Mouse (Mus musculus) spleen, adult 2 months (tissue): Measurements from ENCODE around the gene Optn. TPM values are rescaled to one million over a fixed set of nuclear protein-coding genes. Genes with fewer than 3 reads are reported as not detected.
"Not testable (repeated sequence)": the region's sequence is repeated elsewhere in the genome, so short reads cannot be mapped to it uniquely, and the experiment has no call there.

Experiments used
- DNase-seq, 2 experiments: peaks; one replicate each; pipeline versions ENCODE4 v3.0.0 to v3.0.0-alpha.2; 2012 to 2021; ENCODE audit warnings: low spot score in 2 of 2, low read depth in 1 of 2
- H3K27ac ChIP-seq: fragments of 200-500 bp; 2 replicates; pipeline ENCODE4 v1.5.1; 2012; ENCODE audit warnings: low read length, inconsistent platforms; ENCODE audit not compliant: insufficient read depth
- H3K27me3 ChIP-seq: fragments of 200-500 bp; 2 replicates; pipeline ENCODE4 v1.6.1; 2012; ENCODE audit warnings: mild to moderate bottlenecking, moderate library complexity, low read length, inconsistent platforms; ENCODE audit not compliant: control insufficient read depth, insufficient read depth
- H3K36me3 ChIP-seq: fragments of 200-500 bp; 2 replicates; pipeline ENCODE4 v1.6.1; 2012; ENCODE audit warnings: mild to moderate bottlenecking, low read length, inconsistent platforms; ENCODE audit not compliant: control insufficient read depth, insufficient read depth
- H3K4me1 ChIP-seq: fragments of 200-500 bp; 2 replicates; pipeline ENCODE4 v1.6.1; 2011; ENCODE audit warnings: inconsistent platforms; ENCODE audit not compliant: control insufficient read depth, insufficient read depth, insufficient read length
- H3K4me3 ChIP-seq: fragments of 200-500 bp; 2 replicates; pipeline ENCODE4 v1.5.1; 2011; ENCODE audit warnings: mild to moderate bottlenecking, inconsistent platforms; ENCODE audit not compliant: insufficient read depth, insufficient read length; ENCODE audit errors: extremely low read depth
- CTCF ChIP-seq: fragments of 200-500 bp; IDR thresholded peaks from 2 replicates; pipeline ENCODE4 v1.5.1; 2011; ENCODE audit warnings: mild to moderate bottlenecking, inconsistent platforms; ENCODE audit not compliant: insufficient read depth, insufficient read length, insufficient replicate concordance; ENCODE audit errors: extremely low read depth
- POLR2A ChIP-seq: fragments of 200-500 bp; IDR thresholded peaks from 2 replicates; pipeline ENCODE4 v1.6.1; 2011; ENCODE audit warnings: low read depth, low read length, inconsistent platforms
- WGBS: fragments of 180-500 bp; shearing (Covaris S2); methylation state at CpG from one replicate; pipeline ENCODE4 v1.1.7; 2018; 5-methylcytosine and 5-hydroxymethylcytosine counted together
- polyA plus RNA-seq: library from polyadenylated mRNA; depleted of rRNA; stranded (reverse); fragments of >200 nt; gene quantifications from 2 replicates; pipeline ENCODE4 v1.2.3, GENCODE M21; 2012

Gene Optn
- polyA plus RNA-seq, 1 experiment = 2.7 TPM

GRCm38 (mm10) chr2:5077490-5077889, 13.6 kb upstream of the Optn start:
- Histone ChIP-seq H3K4me3 (no peak overlapping the region), H3K27me3 (no peaks in the 10 kb centered on the region), H3K27ac (no peak overlapping the region), H3K4me1 (no peaks in the 10 kb centered on the region), H3K36me3 (no peaks in the 10 kb centered on the region)
- WGBS = 87% methylated on average over 2 of the region's 2 CpGs
- TF ChIP-seq CTCF = no peak
- TF ChIP-seq POLR2A = no peak
- no peak for DNase-seq

- Histone ChIP-seq H3K27me3 (no peaks in the 10 kb centered on the region), H3K4me1 (no peaks in the 10 kb centered on the region), H3K36me3 (no peaks in the 10 kb centered on the region), H3K4me3 (no peak overlapping the region), H3K27ac (no peak overlapping the region)
- no peak for DNase-seq
- TF ChIP-seq POLR2A = no peak
- no peak for TF ChIP-seq CTCF
These were observed 12.0 kb upstream of the Optn start for GRCm38 (mm10) chr2:5075856-5076255.

- no peak for DNase-seq
- TF ChIP-seq CTCF (no peak), POLR2A (no peak)
- WGBS = 54% methylated on average over 2 of the region's 2 CpGs
- Histone ChIP-seq H3K27ac (no peak overlapping the region), H3K4me3 (no peak overlapping the region), H3K4me1 (no peaks in the 10 kb centered on the region), H3K27me3 (no peaks in the 10 kb centered on the region), H3K36me3 (no peaks in the 10 kb centered on the region)
These were observed 11.6 kb upstream of the Optn start for GRCm38 (mm10) chr2:5075432-5075831.

- Histone ChIP-seq H3K27ac (no peak overlapping the region), H3K4me3 (no peak overlapping the region), H3K27me3 (no peaks in the 10 kb centered on the region), H3K36me3 (no peaks in the 10 kb centered on the region), H3K4me1 (no peaks in the 10 kb centered on the region)
- TF ChIP-seq POLR2A (no peak), CTCF (no peak)
- WGBS = 93% methylated on average over 3 of the region's 3 CpGs
- no peak for DNase-seq
These were observed 9.9 kb upstream of the Optn start for GRCm38 (mm10) chr2:5073785-5074184.

- 0 out of 2 replicates have a peak, but pooled peaks cover 2% of the 10 kb centered on the region for H3K4me1 ChIP-seq
- H3K4me3 ChIP-seq = no peak overlapping the region
- DNase-seq = no peak
- H3K27me3 ChIP-seq = no peaks in the 10 kb centered on the region
- no peak overlapping the region for H3K27ac ChIP-seq
- H3K36me3 ChIP-seq = no peaks in the 10 kb centered on the region
- TF ChIP-seq POLR2A (no peak), CTCF (no peak)
- 79% methylated on average over 4 of the region's 4 CpGs for WGBS
These were observed 4.1 kb upstream of the Optn start for GRCm38 (mm10) chr2:5067951-5068350.

- not testable (repeated sequence) for H3K27ac ChIP-seq, H3K4me1 ChIP-seq, H3K36me3 ChIP-seq, DNase-seq, H3K27me3 ChIP-seq, H3K4me3 ChIP-seq
- WGBS = 87% methylated on average over 2 of the region's 2 CpGs
These were observed 3.4 kb upstream of the Optn start for GRCm38 (mm10) chr2:5067254-5067653.

- Histone ChIP-seq H3K36me3 (no peaks in the 10 kb centered on the region), H3K27me3 (no peaks in the 10 kb centered on the region), H3K4me1 (0 out of 2 replicates have a peak, but pooled peaks cover 2% of the 10 kb centered on the region), H3K27ac (no peak overlapping the region), H3K4me3 (peak overlapping the region; percentile 69; the same call in 1 of the 2 replicates)
- 41% methylated on average over 4 of the region's 4 CpGs for WGBS
- no peak for DNase-seq
- TF ChIP-seq POLR2A (no peak), CTCF (no peak)
These were observed 396 bp upstream of the Optn start for GRCm38 (mm10) chr2:5064247-5064646.
